Mouse (Mus musculus) spleen, adult 2 months (tissue): ENCODE measurements around the gene Zfp142. TPM values are rescaled to one million over a fixed set of nuclear protein-coding genes. Genes with fewer than 3 reads are reported as not detected.

ENCODE experiments used
- DNase-seq, 2 experiments: peaks; one replicate each; pipeline versions ENCODE4 v3.0.0 to v3.0.0-alpha.2; 2012 to 2021; ENCODE audit warnings: low spot score in 2 of 2, low read depth in 1 of 2
- H3K27ac ChIP-seq: fragments of 200-500 bp; 2 replicates; pipeline ENCODE4 v1.5.1; 2012; ENCODE audit warnings: low read length, inconsistent platforms; ENCODE audit not compliant: insufficient read depth
- H3K27me3 ChIP-seq: fragments of 200-500 bp; 2 replicates; pipeline ENCODE4 v1.6.1; 2012; ENCODE audit warnings: mild to moderate bottlenecking, moderate library complexity, low read length, inconsistent platforms; ENCODE audit not compliant: control insufficient read depth, insufficient read depth
- H3K36me3 ChIP-seq: fragments of 200-500 bp; 2 replicates; pipeline ENCODE4 v1.6.1; 2012; ENCODE audit warnings: mild to moderate bottlenecking, low read length, inconsistent platforms; ENCODE audit not compliant: control insufficient read depth, insufficient read depth
- H3K4me1 ChIP-seq: fragments of 200-500 bp; 2 replicates; pipeline ENCODE4 v1.6.1; 2011; ENCODE audit warnings: inconsistent platforms; ENCODE audit not compliant: control insufficient read depth, insufficient read depth, insufficient read length
- H3K4me3 ChIP-seq: fragments of 200-500 bp; 2 replicates; pipeline ENCODE4 v1.5.1; 2011; ENCODE audit warnings: mild to moderate bottlenecking, inconsistent platforms; ENCODE audit not compliant: insufficient read depth, insufficient read length; ENCODE audit errors: extremely low read depth
- CTCF ChIP-seq: fragments of 200-500 bp; IDR thresholded peaks from 2 replicates; pipeline ENCODE4 v1.5.1; 2011; ENCODE audit warnings: mild to moderate bottlenecking, inconsistent platforms; ENCODE audit not compliant: insufficient read depth, insufficient read length, insufficient replicate concordance; ENCODE audit errors: extremely low read depth
- POLR2A ChIP-seq: fragments of 200-500 bp; IDR thresholded peaks from 2 replicates; pipeline ENCODE4 v1.6.1; 2011; ENCODE audit warnings: low read depth, low read length, inconsistent platforms
- WGBS: fragments of 180-500 bp; shearing (Covaris S2); methylation state at CpG from one replicate; pipeline ENCODE4 v1.1.7; 2018; 5-methylcytosine and 5-hydroxymethylcytosine counted together
- polyA plus RNA-seq: library from polyadenylated mRNA; depleted of rRNA; stranded (reverse); fragments of >200 nt; gene quantifications from 2 replicates; pipeline ENCODE4 v1.2.3, GENCODE M21; 2012

Zfp142 gene
- polyA plus RNA-seq, 1 experiment, result 13.5 TPM

GRCm38 (mm10) chr1:74565834-74566233 is 22.2 kb downstream of the Zfp142 start:
- no peak overlapping the region for H3K4me3 ChIP-seq
- 64% methylated on average over 6 of the region's 6 CpGs for WGBS
- H3K4me1 ChIP-seq, result no peaks in the 10 kb centered on the region
- TF ChIP-seq CTCF, result no peak
- no peak for TF ChIP-seq POLR2A
- peaks cover 36% of the 10 kb centered on the region for H3K36me3 ChIP-seq
- no peak for DNase-seq
- H3K27me3 ChIP-seq, result no peaks in the 10 kb centered on the region
- H3K27ac ChIP-seq, result no peak overlapping the region

- Histone ChIP-seq H3K27me3 (no peaks in the 10 kb centered on the region), H3K4me1 (no peaks in the 10 kb centered on the region), H3K36me3 (no peaks in the 10 kb centered on the region), H3K27ac (no peak overlapping the region), H3K4me3 (no peak overlapping the region)
- TF ChIP-seq POLR2A (no peak), CTCF (no peak)
- no peak for DNase-seq
- WGBS, result 69% methylated on average over 5 of the region's 5 CpGs
Measured at GRCm38 (mm10) chr1:74559061-74559460, 29.0 kb downstream of the Zfp142 start.

GRCm38 (mm10) chr1:74544184-74544583 is 43.9 kb downstream of the Zfp142 start, which contains the start of gene Usp37:
TSS of gene Usp37 (minus strand) at chr1:74544284.
- DNase-seq, result no peak
- 83% methylated on average over 4 of the region's 4 CpGs for WGBS
- Histone ChIP-seq H3K36me3 (no peaks in the 10 kb centered on the region), H3K4me1 (no peaks in the 10 kb centered on the region), H3K27ac (no peak within 1 kb of the TSS), H3K27me3 (no peaks in the 10 kb centered on the region), H3K4me3 (no peak within 1 kb of the TSS)
- no peak for TF ChIP-seq CTCF
- TF ChIP-seq POLR2A, result no peak

GRCm38 (mm10) chr1:74542451-74542961 is 45.5 kb downstream of the Zfp142 start, which contains the start of gene Plcd4:
TSS of gene Plcd4 (plus strand) at chr1:74542888.
- TF ChIP-seq POLR2A, result no peak
- no peak for TF ChIP-seq CTCF
- DNase-seq, result no peak
- WGBS, result 21% methylated on average over 6 of the region's 6 CpGs
- Histone ChIP-seq H3K4me3 (no peak within 1 kb of the TSS), H3K27ac (no peak within 1 kb of the TSS), H3K4me1 (no peaks in the 10 kb centered on the region), H3K27me3 (no peaks in the 10 kb centered on the region), H3K36me3 (no peaks in the 10 kb centered on the region)

- DNase-seq, result no peak
- Histone ChIP-seq H3K4me1 (no peaks in the 10 kb centered on the region), H3K36me3 (no peaks in the 10 kb centered on the region), H3K27ac (no peak overlapping the region), H3K27me3 (no peaks in the 10 kb centered on the region), H3K4me3 (no peak overlapping the region)
- TF ChIP-seq POLR2A (no peak), CTCF (no peak)
Measured at GRCm38 (mm10) chr1:74538650-74539049, 49.4 kb downstream of the Zfp142 start.

GRCm38 (mm10) chr1:74528589-74528988 is 59.5 kb downstream of the Zfp142 start:
- DNase-seq, result no peak
- Histone ChIP-seq H3K4me1 (no peaks in the 10 kb centered on the region), H3K27me3 (no peaks in the 10 kb centered on the region), H3K36me3 (peaks cover 37% of the 10 kb centered on the region), H3K27ac (no peak overlapping the region), H3K4me3 (no peak overlapping the region)
- no peak for TF ChIP-seq POLR2A
- TF ChIP-seq CTCF, result no peak
- 97% methylated on average over 7 of the region's 7 CpGs for WGBS

- Histone ChIP-seq H3K4me1 (no peaks in the 10 kb centered on the region), H3K4me3 (no peak overlapping the region), H3K27me3 (no peaks in the 10 kb centered on the region), H3K36me3 (peaks cover 33% of the 10 kb centered on the region), H3K27ac (no peak overlapping the region)
- DNase-seq, result no peak
- TF ChIP-seq POLR2A, result no peak
- 95% methylated on average over 4 of the region's 4 CpGs for WGBS
Measured at GRCm38 (mm10) chr1:74524746-74525145, 63.3 kb downstream of the Zfp142 start.
